Mouse (Mus musculus): Measurements from ENCODE around the gene Skor1.
A peak's percentile ranks its signal among the peaks of the same experiment; 100 is the strongest.

Skor1 gene

GRCm38 (mm10) chr9:63148410-63149371, at the start of gene Skor1:
TSS of gene Skor1 (minus strand) at chr9:63148961.
- no peak for DNase-seq (ENCODE audit: low spot score in 2 of 2)

DNA sequence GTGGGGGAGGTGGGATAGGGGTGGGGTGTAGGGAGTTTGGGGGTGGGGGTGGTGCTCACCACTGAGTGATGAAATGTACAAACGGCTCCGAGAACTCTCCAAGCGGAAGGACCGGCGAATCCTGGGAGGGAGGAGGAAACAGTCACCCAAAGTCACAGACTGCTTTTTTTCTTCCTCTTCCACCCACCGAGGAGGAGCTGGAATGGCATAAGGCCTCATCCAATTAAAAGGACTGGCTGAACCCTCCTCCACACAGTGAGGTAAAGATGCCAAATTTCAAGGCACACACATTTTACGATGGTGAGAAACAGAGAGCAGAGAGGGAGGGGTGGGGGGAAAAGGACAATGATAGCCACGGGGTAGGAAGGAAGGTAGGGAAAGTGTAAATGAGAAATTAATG, 48.5 kb upstream of the Skor1 start:
- no peak for DNase-seq (ENCODE audit: low spot score in 2 of 2)

DNA sequence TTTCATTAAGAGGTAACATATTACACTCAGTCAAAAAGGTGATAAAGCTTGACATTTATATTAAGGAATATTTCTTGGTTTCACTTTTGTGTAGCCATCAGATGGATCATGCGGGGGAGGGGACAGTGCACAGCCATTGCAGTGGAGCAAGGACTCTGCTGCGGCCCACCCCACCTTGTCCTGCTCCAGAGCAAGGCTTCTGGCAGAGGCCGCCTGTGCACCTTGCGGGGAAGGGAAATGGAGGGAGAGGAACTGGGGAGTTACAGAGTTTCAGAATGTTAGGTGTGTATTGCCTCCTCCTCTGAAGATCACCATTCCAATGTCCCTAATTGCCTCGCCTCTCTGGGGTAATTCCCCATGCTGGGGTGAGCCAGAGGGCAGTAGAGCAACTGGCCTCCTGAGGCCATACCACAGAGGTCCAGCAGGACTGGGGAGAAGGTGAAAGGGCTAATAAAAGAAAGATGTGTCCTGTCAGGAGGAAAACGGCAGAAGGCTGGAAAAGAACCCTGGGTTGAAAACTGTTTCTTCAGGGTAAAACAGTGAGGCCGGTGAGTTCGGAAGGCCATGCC, 47.4 kb upstream of the Skor1 start:
- DNase-seq (ENCODE audit: low spot score in 2 of 2) = no peak

GRCm38 (mm10) chr9:63195523-63195922, 46.8 kb upstream of the Skor1 start:
- DNase-seq (ENCODE audit: low spot score in 2 of 2) = no peak

- DNase-seq (ENCODE audit: low spot score in 2 of 2) = no peak
These were observed 46.0 kb upstream of the Skor1 start for GRCm38 (mm10) chr9:63194791-63195190.

GRCm38 (mm10) chr9:63192809-63193208, 44.0 kb upstream of the Skor1 start:
- no peak for DNase-seq (ENCODE audit: low spot score in 2 of 2)

GRCm38 (mm10) chr9:63187310-63187709, 38.5 kb upstream of the Skor1 start:
- no peak for DNase-seq (ENCODE audit: low spot score in 2 of 2)

DNA sequence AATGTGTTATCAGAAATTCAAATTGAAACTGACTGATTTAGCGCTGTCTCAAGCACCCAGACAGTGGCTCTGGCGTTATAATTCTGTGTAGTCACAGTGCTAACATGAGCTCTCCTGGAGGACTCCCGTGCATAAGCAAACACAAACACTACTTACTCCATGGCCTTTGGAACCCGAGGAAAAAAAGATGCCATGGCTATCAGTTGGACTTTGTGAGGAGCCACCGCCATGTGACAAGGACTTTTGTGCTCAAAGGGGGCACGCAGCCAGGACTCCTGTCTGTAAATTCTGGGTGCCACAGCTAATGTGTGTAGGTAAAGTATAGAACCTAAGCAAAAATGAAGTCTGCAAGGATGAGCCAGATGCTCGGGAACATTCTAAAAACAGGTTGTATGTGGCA, 36.5 kb upstream of the Skor1 start:
- no peak for DNase-seq (ENCODE audit: low spot score in 2 of 2)

DNA sequence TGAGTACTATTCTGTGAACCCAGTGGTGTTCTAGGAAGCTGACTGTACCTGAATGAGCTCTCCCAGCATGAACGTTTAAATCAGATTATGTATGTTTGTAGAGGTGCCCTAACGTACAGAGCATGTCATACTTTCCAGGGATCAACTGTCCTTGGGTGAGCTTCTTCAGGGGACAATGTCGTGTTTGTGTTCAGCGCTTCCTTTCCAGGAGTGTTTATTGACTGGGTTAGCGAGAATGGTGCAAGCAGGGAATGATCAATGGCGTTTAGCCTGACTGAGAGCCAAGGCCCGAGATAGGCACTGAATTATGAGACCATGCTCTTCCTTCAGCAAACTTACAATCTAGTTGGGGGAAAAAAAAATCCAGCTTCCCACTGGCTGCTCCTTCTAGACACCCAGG, 35.1 kb upstream of the Skor1 start:
- DNase-seq (ENCODE audit: low spot score in 2 of 2) = no peak

DNA sequence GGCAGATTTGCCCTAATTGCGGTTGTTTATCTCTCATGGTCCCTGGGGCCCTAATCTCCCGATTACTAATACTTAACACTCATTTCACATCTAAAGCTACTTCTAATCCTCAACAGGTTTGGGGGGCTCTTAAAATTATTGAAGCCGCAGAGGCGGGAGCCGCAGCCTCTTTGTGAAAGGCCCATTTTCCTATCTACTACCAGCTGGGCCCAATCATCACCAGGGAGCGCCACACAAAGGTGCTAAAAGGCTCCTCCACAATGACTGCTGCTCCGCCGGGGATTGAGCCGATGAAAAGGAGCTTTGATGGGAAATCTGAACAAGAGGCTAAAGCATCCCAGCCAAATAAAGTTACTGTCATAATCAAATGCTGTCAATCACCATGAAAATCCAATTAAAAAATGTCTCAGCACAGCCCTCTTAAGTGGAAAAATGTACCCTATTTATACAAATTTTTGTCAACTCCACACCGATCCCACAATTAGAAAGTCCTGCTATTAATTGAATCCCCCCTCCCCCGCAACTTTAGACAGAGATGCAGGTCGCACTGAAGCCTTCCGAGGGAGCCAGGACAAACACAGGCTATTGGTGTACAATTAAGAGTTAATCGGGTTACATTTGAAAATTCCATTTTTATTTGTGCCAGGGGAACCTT, 33.7 kb upstream of the Skor1 start:
- DNase-seq (ENCODE audit: low spot score in 2 of 2) = no peak

DNA sequence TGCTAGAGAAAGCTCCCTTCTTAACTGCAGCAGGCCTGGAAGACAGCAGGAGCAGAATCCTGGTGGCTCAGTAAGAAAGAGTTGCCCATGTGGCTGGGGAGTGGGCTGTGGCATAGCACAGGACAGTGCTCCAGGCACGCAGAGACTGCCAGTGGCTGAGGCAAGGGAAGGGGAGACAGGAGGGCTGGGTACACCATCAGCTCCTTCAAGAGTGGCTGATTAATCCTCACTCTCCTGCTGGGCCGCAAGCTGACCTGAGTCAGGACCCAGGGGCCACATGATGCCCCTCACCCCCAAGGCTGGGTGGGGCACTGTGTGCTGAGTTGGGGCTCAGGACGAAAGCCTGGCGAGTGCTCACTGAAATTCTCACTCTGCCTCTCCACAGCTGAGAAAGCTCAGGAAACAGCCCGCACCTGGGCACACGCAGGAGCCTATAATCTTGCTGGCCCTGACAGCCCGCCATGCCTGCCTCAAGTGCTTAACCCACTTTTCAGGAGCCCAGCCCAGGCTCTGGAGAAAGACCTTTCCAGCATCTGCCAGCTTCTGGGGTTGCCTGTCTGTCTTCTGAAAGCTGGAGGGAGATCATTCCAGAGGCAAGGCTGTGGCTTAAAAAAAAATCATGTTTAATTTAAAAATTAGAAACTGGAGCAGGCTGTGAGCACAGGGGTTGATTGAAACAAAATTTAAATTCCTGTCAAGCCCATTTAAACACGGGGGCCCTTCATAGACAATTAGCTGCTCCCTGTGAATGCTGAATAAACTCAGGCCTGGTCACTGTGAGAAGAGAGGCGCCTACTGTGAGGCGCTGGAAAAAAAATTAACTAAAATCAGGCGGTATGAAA, 32.8 kb upstream of the Skor1 start:
- no peak for DNase-seq (ENCODE audit: low spot score in 2 of 2)

DNA sequence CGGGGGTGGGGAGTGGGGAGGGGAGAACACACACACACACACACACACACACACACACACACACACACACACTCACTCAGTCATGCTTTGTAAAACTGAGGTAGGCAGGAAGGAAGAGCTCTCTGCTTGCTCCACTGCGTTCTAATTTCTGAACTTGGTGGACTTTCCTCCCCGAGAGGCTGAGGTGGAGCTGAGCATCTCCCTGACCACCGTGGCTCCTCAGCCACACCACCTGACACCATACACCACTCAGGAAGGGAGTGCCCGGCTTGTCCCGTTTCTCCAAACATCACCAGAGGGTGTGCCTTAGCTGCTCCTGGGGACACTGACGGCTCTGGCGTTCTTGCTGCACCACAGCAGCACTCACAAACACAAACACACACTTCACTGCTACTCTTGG, 29.5 kb upstream of the Skor1 start:
- DNase-seq (ENCODE audit: low spot score in 2 of 2) = no peak

GRCm38 (mm10) chr9:63174001-63174721, 25.4 kb upstream of the Skor1 start:
- DNase-seq (ENCODE audit: low spot score in 2 of 2) = no peak

DNA sequence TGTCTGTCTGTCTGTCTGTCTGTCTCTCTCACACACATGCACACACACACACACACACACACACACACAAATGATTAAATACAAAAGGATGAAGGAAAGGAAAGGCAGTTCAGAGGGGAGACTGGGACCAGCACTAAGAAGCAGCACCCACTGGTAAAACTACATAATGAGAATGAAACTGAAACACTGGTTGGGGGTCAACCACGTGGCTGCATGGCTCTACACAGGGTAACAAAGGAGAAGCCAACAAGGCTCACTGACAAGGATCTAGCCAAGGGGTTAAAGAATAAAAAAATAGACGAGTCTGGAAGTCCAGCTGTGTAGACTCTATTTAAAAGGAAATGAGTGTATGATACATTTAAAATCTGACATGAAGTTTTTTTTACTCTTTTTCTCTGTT, 23.2 kb upstream of the Skor1 start:
- DNase-seq (ENCODE audit: low spot score in 2 of 2) = no peak

GRCm38 (mm10) chr9:63169127-63169526, 20.4 kb upstream of the Skor1 start:
- DNase-seq (ENCODE audit: low spot score in 2 of 2) = no peak

- no peak for DNase-seq (ENCODE audit: low spot score in 2 of 2)
These were observed 16.3 kb upstream of the Skor1 start for GRCm38 (mm10) chr9:63165070-63165469.

DNA sequence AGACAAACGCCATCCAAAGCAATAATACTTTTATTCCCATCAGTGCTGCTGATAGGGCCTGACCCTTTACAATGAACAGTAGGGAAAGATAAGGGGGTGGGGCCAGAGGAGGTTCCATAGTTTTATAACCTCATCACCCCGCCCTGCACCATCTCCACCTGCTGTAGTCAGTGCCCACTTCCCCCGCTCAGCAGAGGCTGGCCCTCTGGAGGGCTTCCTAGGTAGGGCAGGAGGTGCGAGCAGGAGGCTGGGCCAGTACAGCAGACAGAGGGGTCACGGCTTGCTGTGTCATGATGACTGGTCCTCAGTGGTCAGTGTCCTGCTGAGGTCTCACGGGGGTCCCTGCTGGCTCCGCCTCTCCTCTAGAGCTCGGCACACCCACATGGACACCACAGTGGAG, 15.0 kb upstream of the Skor1 start:
- no peak for DNase-seq (ENCODE audit: low spot score in 2 of 2)

DNA sequence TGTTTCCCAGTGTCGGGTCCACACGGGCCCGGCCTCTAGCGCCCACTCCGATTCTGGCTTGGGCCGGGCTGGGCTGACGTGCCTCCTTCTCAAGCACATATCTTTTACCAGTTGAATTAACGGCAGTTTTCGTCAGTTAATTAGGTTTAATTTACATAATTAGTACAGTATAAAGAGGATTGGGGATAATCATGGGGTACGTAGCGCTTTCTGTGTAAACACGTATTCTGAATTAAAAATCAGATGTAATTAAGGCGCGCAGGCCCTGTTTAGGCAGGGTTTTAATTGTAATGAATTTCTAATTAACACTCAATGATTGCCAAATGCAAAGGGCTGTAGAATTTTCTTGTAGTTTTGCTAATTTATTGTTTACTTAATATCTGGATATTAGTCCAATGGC, 3.2 kb upstream of the Skor1 start:
- no peak for DNase-seq (ENCODE audit: low spot score in 2 of 2)

DNA sequence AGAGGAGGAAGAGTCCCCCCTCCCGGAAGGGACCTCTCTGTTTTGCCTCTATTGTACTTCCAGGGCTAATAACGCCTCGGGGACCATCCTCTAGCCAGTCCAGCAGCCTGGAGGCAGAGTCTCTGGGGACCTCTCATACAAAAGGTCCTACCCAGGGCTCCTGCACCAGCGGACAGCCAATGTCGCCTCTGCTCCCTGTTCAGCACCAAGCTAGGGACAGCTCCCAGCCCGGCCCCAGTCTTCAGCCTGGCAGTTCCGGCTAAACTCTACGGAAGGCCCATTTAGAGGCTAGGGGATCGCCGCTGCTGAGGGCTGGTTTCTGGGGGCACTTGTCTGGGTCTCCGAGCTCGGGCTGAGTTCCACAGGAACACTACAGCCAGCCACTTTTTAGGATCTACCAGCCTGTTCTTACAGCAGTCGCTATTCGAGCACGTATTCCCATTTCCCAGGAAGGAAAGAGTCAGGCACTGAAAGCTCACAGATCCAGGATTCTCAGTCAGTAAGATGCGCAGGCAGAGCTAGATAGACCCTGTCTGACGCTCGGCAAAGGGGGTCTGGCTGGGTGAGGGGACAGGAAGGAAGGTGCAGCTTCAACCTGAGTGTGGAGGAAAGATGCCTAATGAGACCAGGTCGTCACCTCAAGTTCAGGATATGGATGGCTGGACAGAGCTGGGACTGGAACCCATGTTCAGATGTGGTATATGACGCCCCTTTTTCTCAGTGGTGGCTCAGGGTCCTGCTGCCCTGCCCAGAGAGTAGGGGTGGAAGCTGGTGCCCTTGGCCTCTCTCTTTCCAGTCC, 2.5 kb upstream of the Skor1 start:
- DNase-seq (ENCODE audit: low spot score in 2 of 2) = peak; percentile 70 to 82

DNA sequence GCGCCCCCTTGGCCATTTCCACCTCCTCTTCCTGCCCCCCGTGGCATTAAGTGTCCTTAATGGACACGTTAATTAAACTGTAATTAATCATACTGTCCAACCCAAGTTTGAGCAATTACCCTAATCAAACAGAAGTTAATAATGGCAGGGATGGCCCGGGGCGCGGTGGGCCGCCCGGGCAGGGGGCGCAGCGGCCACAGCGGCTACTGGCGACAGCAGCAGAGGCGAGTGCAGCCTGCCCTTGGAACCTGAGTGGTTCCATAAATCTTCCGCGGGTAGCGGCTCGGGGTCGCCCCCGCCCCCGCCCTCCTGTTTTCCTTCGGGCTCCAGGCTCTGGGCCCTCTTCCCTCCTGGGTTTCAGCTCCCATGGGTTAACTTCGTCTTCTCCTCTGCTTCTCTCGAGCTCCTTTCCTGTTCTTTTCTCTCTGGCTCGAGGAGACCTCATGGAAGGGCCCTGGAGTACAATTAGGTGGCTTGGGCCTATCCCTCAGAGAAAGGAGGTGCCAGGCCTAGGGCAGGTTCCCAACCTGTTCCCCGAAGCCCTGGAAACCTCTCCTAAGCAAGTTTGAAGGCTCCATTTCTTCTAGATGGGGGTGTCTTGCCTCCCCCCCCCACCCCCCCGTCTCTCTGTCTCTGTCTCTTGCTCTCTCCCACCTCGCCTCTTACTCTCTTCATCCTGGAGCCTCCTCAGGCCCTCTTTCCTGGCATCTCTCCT, 1.5 kb upstream of the Skor1 start:
- DNase-seq (ENCODE audit: low spot score in 2 of 2) = no peak

All from urinary bladder, postnatal 4 days (tissue).